Mouse (Mus musculus): Measurements from ENCODE around the gene Hoxb7. TPM values are rescaled to one million over a fixed set of nuclear protein-coding genes. Genes with fewer than 3 reads are reported as not detected.

The Hoxb7 gene
- polyA plus RNA-seq, 1 experiment from 2014 or later: 45.6 TPM

GRCm38 (mm10) chr11:96290705-96291355 lies 4.4 kb downstream of the Hoxb7 start:
- no peak overlapping the region for H3K4me3 ChIP-seq (replicated peaks; ENCODE audit: low read length)
- ATAC-seq (ENCODE audit: low FRiP score) (no peak), DNase-seq (ENCODE audit: low spot score) (no peak)
- peak overlapping the region; percentile 9; the same call in 1 of the 2 replicates for H3K9ac ChIP-seq
- H3K36me3 ChIP-seq (replicated peaks; ENCODE audit: control insufficient read depth, insufficient read depth): no peaks in the 10 kb centered on the region
- H3K27me3 ChIP-seq (ENCODE audit: control insufficient read depth, insufficient read depth, low read length): peaks cover 98% of the 10 kb centered on the region
- no peaks in the 10 kb centered on the region for H3K9me3 ChIP-seq (ENCODE audit: control insufficient read depth, low read length)
- peak overlapping the region; percentile 38; the same call in 1 of the 2 replicates for H3K27ac ChIP-seq
- WGBS: 4% methylated on average over 17 of the region's 17 CpGs
- peak overlapping the region; percentile 46 for H3K4me2 ChIP-seq (replicated peaks)
- H3K4me1 ChIP-seq (replicated peaks; ENCODE audit: control insufficient read depth, insufficient read depth, low read length): no peaks in the 10 kb centered on the region

GRCm38 (mm10) chr11:96291681-96292564 lies 5.5 kb downstream of the Hoxb7 start, which contains the start of gene Hoxb6:
TSS of gene Hoxb6 (plus strand) at chr11:96292476.
- no peaks in the 10 kb centered on the region for H3K9me3 ChIP-seq (ENCODE audit: control insufficient read depth, low read length)
- H3K36me3 ChIP-seq (replicated peaks; ENCODE audit: control insufficient read depth, insufficient read depth): no peaks in the 10 kb centered on the region
- peak within 1 kb of the TSS; percentile 46 for H3K4me2 ChIP-seq (replicated peaks)
- H3K9ac ChIP-seq: peak within 1 kb of the TSS; percentile 97
- WGBS: 3% methylated on average over 22 of the region's 22 CpGs
- no peaks in the 10 kb centered on the region for H3K4me1 ChIP-seq (replicated peaks; ENCODE audit: control insufficient read depth, insufficient read depth, low read length)
- H3K27me3 ChIP-seq (ENCODE audit: control insufficient read depth, insufficient read depth, low read length): peaks cover 98% of the 10 kb centered on the region
- H3K27ac ChIP-seq: peak within 1 kb of the TSS; percentile 77
- no peak for DNase-seq (ENCODE audit: low spot score)
- no peak for ATAC-seq (ENCODE audit: low FRiP score)
- peak within 1 kb of the TSS; percentile 48 for H3K4me3 ChIP-seq (replicated peaks; ENCODE audit: low read length)

- DNase-seq (ENCODE audit: low spot score) (no peak), ATAC-seq (ENCODE audit: low FRiP score) (no peak)
- Histone ChIP-seq H3K36me3 (replicated peaks; ENCODE audit: control insufficient read depth, insufficient read depth) (no peaks in the 10 kb centered on the region), H3K4me3 (replicated peaks; ENCODE audit: low read length) (peak overlapping the region; percentile 48), H3K27me3 (ENCODE audit: control insufficient read depth, insufficient read depth, low read length) (peaks cover 98% of the 10 kb centered on the region), H3K9ac (peak overlapping the region; percentile 97), H3K27ac (peak overlapping the region; percentile 77; the same call in 1 of the 2 replicates), H3K4me2 (replicated peaks) (no peak overlapping the region), H3K4me1 (replicated peaks; ENCODE audit: control insufficient read depth, insufficient read depth, low read length) (no peaks in the 10 kb centered on the region), H3K9me3 (ENCODE audit: control insufficient read depth, low read length) (no peaks in the 10 kb centered on the region)
- WGBS: 4% methylated on average over 12 of the region's 12 CpGs
These were observed 6.3 kb downstream of the Hoxb7 start for GRCm38 (mm10) chr11:96292565-96293301.

GRCm38 (mm10) chr11:96293302-96293921 lies 7.0 kb downstream of the Hoxb7 start:
- 4% methylated on average over 22 of the region's 22 CpGs for WGBS
- Histone ChIP-seq H3K4me1 (replicated peaks; ENCODE audit: control insufficient read depth, insufficient read depth, low read length) (no peaks in the 10 kb centered on the region), H3K27me3 (ENCODE audit: control insufficient read depth, insufficient read depth, low read length) (peaks cover 97% of the 10 kb centered on the region), H3K9ac (peak overlapping the region; percentile 97), H3K27ac (peak overlapping the region; percentile 77; the same call in 1 of the 2 replicates), H3K4me3 (replicated peaks; ENCODE audit: low read length) (peak overlapping the region; percentile 48), H3K36me3 (replicated peaks; ENCODE audit: control insufficient read depth, insufficient read depth) (no peaks in the 10 kb centered on the region), H3K4me2 (replicated peaks) (no peak overlapping the region), H3K9me3 (ENCODE audit: control insufficient read depth, low read length) (no peaks in the 10 kb centered on the region)
- DNase-seq (ENCODE audit: low spot score) (no peak), ATAC-seq (ENCODE audit: low FRiP score) (no peak)

GRCm38 (mm10) chr11:96294245-96295091 lies 8.0 kb downstream of the Hoxb7 start:
- Histone ChIP-seq H3K27me3 (ENCODE audit: control insufficient read depth, insufficient read depth, low read length) (peaks cover 94% of the 10 kb centered on the region), H3K4me3 (replicated peaks; ENCODE audit: low read length) (peak overlapping the region; percentile 48), H3K4me2 (replicated peaks) (peak overlapping the region; percentile 33), H3K4me1 (replicated peaks; ENCODE audit: control insufficient read depth, insufficient read depth, low read length) (no peaks in the 10 kb centered on the region), H3K36me3 (replicated peaks; ENCODE audit: control insufficient read depth, insufficient read depth) (no peaks in the 10 kb centered on the region), H3K9ac (peak overlapping the region; percentile 97), H3K27ac (peak overlapping the region; percentile 77), H3K9me3 (ENCODE audit: control insufficient read depth, low read length) (no peaks in the 10 kb centered on the region)
- peak; percentile 83 for DNase-seq (ENCODE audit: low spot score)
- under 1% methylated on average over 32 of the region's 32 CpGs for WGBS
- peak; percentile 48; the same call in 1 of the 2 replicates for ATAC-seq (ENCODE audit: low FRiP score)

- DNase-seq (ENCODE audit: low spot score) (no peak), ATAC-seq (ENCODE audit: low FRiP score) (no peak)
- Histone ChIP-seq H3K9ac (peak overlapping the region; percentile 97), H3K4me3 (replicated peaks; ENCODE audit: low read length) (peak overlapping the region; percentile 48), H3K27ac (peak overlapping the region; percentile 85), H3K4me1 (replicated peaks; ENCODE audit: control insufficient read depth, insufficient read depth, low read length) (no peaks in the 10 kb centered on the region), H3K9me3 (ENCODE audit: control insufficient read depth, low read length) (no peaks in the 10 kb centered on the region), H3K27me3 (ENCODE audit: control insufficient read depth, insufficient read depth, low read length) (peaks cover 94% of the 10 kb centered on the region), H3K4me2 (replicated peaks) (peak overlapping the region; percentile 77), H3K36me3 (replicated peaks; ENCODE audit: control insufficient read depth, insufficient read depth) (no peaks in the 10 kb centered on the region)
- 2% methylated on average over 29 of the region's 30 CpGs for WGBS
These were observed 8.8 kb downstream of the Hoxb7 start for GRCm38 (mm10) chr11:96295092-96295835.

- no peaks in the 10 kb centered on the region for H3K4me1 ChIP-seq (replicated peaks; ENCODE audit: control insufficient read depth, insufficient read depth, low read length)
- peak overlapping the region; percentile 97 for H3K9ac ChIP-seq
- DNase-seq (ENCODE audit: low spot score): no peak
- ATAC-seq (ENCODE audit: low FRiP score): no peak
- peak overlapping the region; percentile 48 for H3K4me3 ChIP-seq (replicated peaks; ENCODE audit: low read length)
- no peaks in the 10 kb centered on the region for H3K9me3 ChIP-seq (ENCODE audit: control insufficient read depth, low read length)
- H3K27me3 ChIP-seq (ENCODE audit: control insufficient read depth, insufficient read depth, low read length): peaks cover 95% of the 10 kb centered on the region
- H3K36me3 ChIP-seq (replicated peaks; ENCODE audit: control insufficient read depth, insufficient read depth): no peaks in the 10 kb centered on the region
- peak overlapping the region; percentile 77 for H3K4me2 ChIP-seq (replicated peaks)
- peak overlapping the region; percentile 85; the same call in 1 of the 2 replicates for H3K27ac ChIP-seq
- 3% methylated on average over 2 of the region's 2 CpGs for WGBS
These were observed 10.6 kb downstream of the Hoxb7 start for GRCm38 (mm10) chr11:96296997-96297396.
